ENCODE assay signal across 17 mouse cellular contexts in genomic region chr7:101523205-101523604, GRCm38 (mm10).
DNase-seq lines count a peak whose midpoint lies in the region; ATAC-seq and TF ChIP-seq lines count a peak whose summit lies in the region.
"Had no signal": no experiment of that assay in that cellular context is flagged by ENCODE, and none has a peak within 500 bp of the region (broad histone marks: within the 10 kb centered on the region; RNA-seq: fewer than 3 reads in every experiment).

No protein-coding gene starts in this region.

- no peak overlapping the region for H3K4me2 ChIP-seq in hindbrain, embryonic 11.5 days (replicated peaks; ENCODE audit: low read depth, low read length)
- no peak overlapping the region for H3K4me2 ChIP-seq in forebrain, embryonic 16.5 days (ENCODE audit: low read length)
- no peak overlapping the region for H3K4me2 ChIP-seq in midbrain, embryonic 13.5 days (replicated peaks)
- H3K4me2 ChIP-seq in intestine, postnatal 0 days (replicated peaks; ENCODE audit: low read depth) = no peak overlapping the region
- H3K4me2 ChIP-seq: limb, embryonic 12.5 days; liver, embryonic 15.5 days had no signal

- no peak overlapping the region for H3K27ac ChIP-seq in hindbrain, embryonic 11.5 days (ENCODE audit: low read depth, low read length)
- no peak overlapping the region for H3K27ac ChIP-seq in hindbrain, embryonic 10.5 days
- H3K27ac ChIP-seq in forebrain, embryonic 16.5 days (ENCODE audit: low read length) = no peak overlapping the region
- H3K27ac ChIP-seq in midbrain, embryonic 13.5 days = no peak overlapping the region
- no peak overlapping the region for H3K27ac ChIP-seq in intestine, postnatal 0 days (ENCODE audit: low read depth, low read length)
- H3K27ac ChIP-seq: layer of hippocampus, adult 2 months; limb, embryonic 12.5 days; liver, embryonic 15.5 days had no signal

- no peak for DNase-seq in hindbrain, embryonic 11.5 days (ENCODE audit: low spot score)
- no peak for DNase-seq in hindbrain, embryonic 10.5 days (ENCODE audit: low spot score)
- DNase-seq in lung, postnatal 25 days (ENCODE audit: low spot score) = no peak
- DNase-seq: adrenal gland, adult 2 months; B cell, adult 2 months; cerebellum, adult 9-10 months; gastrocnemius, postnatal 10 days; lung, postnatal 14 days; right cerebral cortex, postnatal 25 days; thymus, postnatal 36 days had no signal

- peak; percentile 68; the same call in 1 of the 2 replicates for ATAC-seq in hindbrain, embryonic 11.5 days (ENCODE audit: low FRiP score)
- peak; percentile 63 for ATAC-seq in forebrain, embryonic 16.5 days
- peak; percentile 37; the same call in 1 of the 2 replicates for ATAC-seq in midbrain, embryonic 13.5 days
- no peak for ATAC-seq in intestine, postnatal 0 days
- ATAC-seq in megakaryocyte-erythroid progenitor cell, adult 5-6 weeks (replicated peaks; ENCODE audit: low FRiP score, low TSS enrichment, poor library complexity, severe bottlenecking) = no peak

- H3K9ac ChIP-seq in hindbrain, embryonic 11.5 days (ENCODE audit: low read depth, low read length) = no peak overlapping the region
- H3K9ac ChIP-seq in forebrain, embryonic 16.5 days (replicated peaks; ENCODE audit: low read depth, low read length) = no peak overlapping the region
- H3K9ac ChIP-seq in midbrain, embryonic 13.5 days (replicated peaks) = no peak overlapping the region
- H3K9ac ChIP-seq in intestine, postnatal 0 days (ENCODE audit: low read depth, low read length) = no peak overlapping the region
- H3K9ac ChIP-seq: limb, embryonic 12.5 days; liver, embryonic 15.5 days had no signal

- no peak overlapping the region for H3K4me3 ChIP-seq in hindbrain, embryonic 11.5 days (ENCODE audit: low read depth, low read length)
- H3K4me3 ChIP-seq in hindbrain, embryonic 10.5 days = no peak overlapping the region
- H3K4me3 ChIP-seq in forebrain, embryonic 16.5 days (replicated peaks; ENCODE audit: low read length) = no peak overlapping the region
- H3K4me3 ChIP-seq in midbrain, embryonic 13.5 days (replicated peaks) = no peak overlapping the region
- H3K4me3 ChIP-seq in intestine, postnatal 0 days (ENCODE audit: low read depth, low read length) = no peak overlapping the region
- H3K4me3 ChIP-seq: layer of hippocampus, adult 2 months; limb, embryonic 12.5 days; liver, embryonic 15.5 days had no signal

- TF ChIP-seq CTCF in intestine, postnatal 0 days (IDR thresholded peaks at IDR 0.05; ENCODE audit: low read depth) = no peak

- 42% methylated on average over 2 of the region's 2 CpGs for WGBS in hindbrain, embryonic 11.5 days
- 40% methylated on average over 2 of the region's 2 CpGs for WGBS in hindbrain, embryonic 10.5 days
- 8% methylated on average over 2 of the region's 2 CpGs for WGBS in forebrain, embryonic 16.5 days
- WGBS in midbrain, embryonic 13.5 days = 27% methylated on average over 2 of the region's 2 CpGs
- WGBS in intestine, postnatal 0 days = 77% methylated on average over 2 of the region's 2 CpGs

- no peaks in the 10 kb centered on the region for H3K36me3 ChIP-seq in hindbrain, embryonic 11.5 days (ENCODE audit: control insufficient read depth, insufficient read depth, low read length)
- H3K36me3 ChIP-seq in hindbrain, embryonic 10.5 days = no peaks in the 10 kb centered on the region
- H3K36me3 ChIP-seq in forebrain, embryonic 16.5 days (ENCODE audit: control insufficient read depth, insufficient read depth) = no peaks in the 10 kb centered on the region
- no peaks in the 10 kb centered on the region for H3K36me3 ChIP-seq in midbrain, embryonic 13.5 days
- no peaks in the 10 kb centered on the region for H3K36me3 ChIP-seq in intestine, postnatal 0 days (ENCODE audit: control insufficient read depth, insufficient read depth)
- H3K36me3 ChIP-seq: limb, embryonic 12.5 days; liver, embryonic 15.5 days had no signal

- 0 out of 2 replicates have a peak, but pooled peaks cover 2% of the 10 kb centered on the region for H3K27me3 ChIP-seq in hindbrain, embryonic 11.5 days (ENCODE audit: control insufficient read depth, insufficient read depth, low read length)
- H3K27me3 ChIP-seq in hindbrain, embryonic 10.5 days (ENCODE audit: insufficient read depth, poor library complexity, severe bottlenecking) = peaks cover 9% of the 10 kb centered on the region; the same call in 1 of the 2 replicates
- H3K27me3 ChIP-seq in forebrain, embryonic 16.5 days (replicated peaks; ENCODE audit: control insufficient read depth, insufficient read depth, low read length) = no peaks in the 10 kb centered on the region
- no peaks in the 10 kb centered on the region for H3K27me3 ChIP-seq in midbrain, embryonic 13.5 days
- no peaks in the 10 kb centered on the region for H3K27me3 ChIP-seq in intestine, postnatal 0 days (replicated peaks; ENCODE audit: control insufficient read depth, insufficient read depth, low read length)
- H3K27me3 ChIP-seq: limb, embryonic 12.5 days; liver, embryonic 15.5 days had no signal

- no peaks in the 10 kb centered on the region for H3K9me3 ChIP-seq in hindbrain, embryonic 11.5 days (ENCODE audit: control insufficient read depth, low read length)
- H3K9me3 ChIP-seq in hindbrain, embryonic 10.5 days = no peaks in the 10 kb centered on the region
- H3K9me3 ChIP-seq in forebrain, embryonic 16.5 days (ENCODE audit: control insufficient read depth, low read length) = no peaks in the 10 kb centered on the region
- no peaks in the 10 kb centered on the region for H3K9me3 ChIP-seq in midbrain, embryonic 13.5 days
- no peaks in the 10 kb centered on the region for H3K9me3 ChIP-seq in intestine, postnatal 0 days (ENCODE audit: control insufficient read depth)
- H3K9me3 ChIP-seq: limb, embryonic 12.5 days; liver, embryonic 15.5 days had no signal

- no peaks in the 10 kb centered on the region for H3K4me1 ChIP-seq in hindbrain, embryonic 11.5 days (replicated peaks; ENCODE audit: control insufficient read depth, insufficient read depth, low read length)
- H3K4me1 ChIP-seq in hindbrain, embryonic 10.5 days (replicated peaks) = peaks cover 17% of the 10 kb centered on the region; the same call in 1 of the 2 replicates
- no peaks in the 10 kb centered on the region for H3K4me1 ChIP-seq in forebrain, embryonic 16.5 days (replicated peaks; ENCODE audit: control insufficient read depth, insufficient read depth, low read length)
- peaks cover 10% of the 10 kb centered on the region; the same call in 1 of the 2 replicates for H3K4me1 ChIP-seq in midbrain, embryonic 13.5 days (replicated peaks)
- no peaks in the 10 kb centered on the region for H3K4me1 ChIP-seq in intestine, postnatal 0 days (replicated peaks; ENCODE audit: control insufficient read depth, insufficient read depth, low read length)
- H3K4me1 ChIP-seq: limb, embryonic 12.5 days; liver, embryonic 15.5 days had no signal

Comparison
In these comparisons a context has a peak if more than half of its experiments do, and no peak if none do; other contexts are left out.
1. ATAC-seq: peak in hindbrain, embryonic 11.5 days (single experiment), forebrain, embryonic 16.5 days (single experiment) and midbrain, embryonic 13.5 days (single experiment); none in intestine, postnatal 0 days (single experiment) and megakaryocyte-erythroid progenitor cell, adult 5-6 weeks (single experiment).